Mouse (Mus musculus): ENCODE measurements around the gene Zbtb7b. TPM values are rescaled to one million over a fixed set of nuclear protein-coding genes. Genes with fewer than 3 reads are reported as not detected.

The Zbtb7b gene
- polyA plus RNA-seq, 1 experiment from 2014 or later, result 2.2 TPM

DNA sequence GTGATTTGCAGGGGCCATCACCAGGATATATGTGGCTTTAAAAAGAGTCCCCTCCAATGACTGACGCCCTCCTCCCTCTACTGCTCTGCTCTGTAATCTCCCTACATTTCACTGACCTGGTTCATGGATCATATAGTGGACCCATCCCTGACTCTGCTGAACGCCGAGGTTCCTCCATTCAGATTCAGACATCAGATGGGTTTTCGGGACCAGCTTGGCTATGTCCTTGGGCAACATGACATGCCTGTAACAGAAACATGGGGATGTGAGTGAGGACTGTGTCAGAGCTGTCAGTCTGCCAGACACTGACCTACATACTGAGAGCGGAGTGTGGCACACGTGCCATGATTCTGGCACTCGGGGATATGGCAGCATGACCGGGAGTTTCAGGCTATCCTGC is 21.6 kb upstream of the Zbtb7b start:
- H3K9me3 ChIP-seq (replicated peaks; ENCODE audit: control insufficient read depth, low read length), result no peaks in the 10 kb centered on the region
- H3K27me3 ChIP-seq (ENCODE audit: control insufficient read depth, insufficient read depth, low read length), result no peaks in the 10 kb centered on the region
- H3K9ac ChIP-seq (ENCODE audit: low read depth, low read length), result no peak overlapping the region
- peaks cover 8% of the 10 kb centered on the region for H3K4me1 ChIP-seq (ENCODE audit: control insufficient read depth, insufficient read depth, low read length)
- no peak overlapping the region for H3K27ac ChIP-seq (ENCODE audit: low read depth, low read length)
- ATAC-seq (replicated peaks; ENCODE audit: insufficient number of reproducible peaks, low FRiP score, low TSS enrichment), result no peak
- no peak overlapping the region for H3K4me2 ChIP-seq
- no peak overlapping the region for H3K4me3 ChIP-seq (ENCODE audit: low read depth, low read length)
- H3K36me3 ChIP-seq (ENCODE audit: control insufficient read depth, insufficient read depth, low read length), result peaks cover 20% of the 10 kb centered on the region
- 95% methylated on average over 8 of the region's 8 CpGs for WGBS (ENCODE audit: insufficient replicate concordance)

DNA sequence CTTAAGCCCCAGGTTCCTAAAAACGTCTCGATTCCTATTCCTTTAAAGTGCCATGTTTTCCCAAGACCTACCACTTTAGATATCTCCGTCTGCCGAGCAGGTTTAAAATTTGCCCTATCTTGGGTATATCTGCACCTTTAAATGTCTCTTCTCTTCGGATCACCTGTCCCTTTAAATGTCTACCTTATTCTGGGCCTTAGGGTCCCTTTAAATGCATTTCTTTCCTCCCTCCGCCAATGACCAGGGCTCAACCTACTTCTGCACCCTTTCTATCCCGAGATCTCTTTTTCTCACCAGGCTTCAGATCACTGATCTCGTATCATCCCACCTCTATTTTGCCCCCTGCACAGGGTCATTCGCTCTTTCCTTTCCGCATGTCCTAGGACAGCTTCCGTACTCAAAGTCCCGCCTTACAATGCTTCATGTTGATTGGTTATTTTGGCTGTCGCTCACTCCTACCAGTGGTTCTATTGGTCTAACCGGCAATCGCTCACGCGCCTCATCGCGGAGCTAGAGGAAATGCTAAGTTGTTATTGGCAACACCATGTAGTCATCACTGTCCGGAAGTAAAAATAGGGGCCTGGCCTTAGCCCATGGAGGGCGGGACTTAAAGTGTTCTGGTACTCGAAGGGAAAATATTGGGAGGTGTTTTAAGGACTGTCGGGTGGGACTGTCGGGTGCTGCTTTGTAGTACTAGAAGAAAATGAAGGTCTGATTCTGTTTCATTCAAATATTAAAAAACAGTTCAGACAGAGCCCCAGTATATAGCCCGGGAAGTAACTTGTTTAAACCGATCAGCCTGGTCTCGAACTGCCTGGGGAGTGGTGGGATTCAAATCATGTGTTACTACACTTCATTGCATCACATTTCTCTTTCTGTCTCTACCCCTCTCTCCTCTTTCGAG is 17.2 kb upstream of the Zbtb7b start, which contains the start of gene Flad1:
Flad1 (minus strand) TSS at position 381 of the 904 bp plus-strand sequence.
- Histone ChIP-seq H3K9me3 (replicated peaks; ENCODE audit: control insufficient read depth, low read length) (no peaks in the 10 kb centered on the region), H3K4me2 (peak within 1 kb of the TSS; percentile 67), H3K4me3 (ENCODE audit: low read depth, low read length) (peak within 1 kb of the TSS; percentile 67), H3K36me3 (ENCODE audit: control insufficient read depth, insufficient read depth, low read length) (peaks cover 22% of the 10 kb centered on the region), H3K27me3 (ENCODE audit: control insufficient read depth, insufficient read depth, low read length) (no peaks in the 10 kb centered on the region), H3K4me1 (ENCODE audit: control insufficient read depth, insufficient read depth, low read length) (peaks cover 6% of the 10 kb centered on the region), H3K27ac (ENCODE audit: low read depth, low read length) (peak within 1 kb of the TSS; percentile 6; the same call in 1 of the 2 replicates), H3K9ac (ENCODE audit: low read depth, low read length) (peak within 1 kb of the TSS; percentile 77)
- WGBS (ENCODE audit: insufficient replicate concordance), result 6% methylated on average over 28 of the region's 28 CpGs
- peak; percentile 98 for ATAC-seq (replicated peaks; ENCODE audit: insufficient number of reproducible peaks, low FRiP score, low TSS enrichment)

DNA sequence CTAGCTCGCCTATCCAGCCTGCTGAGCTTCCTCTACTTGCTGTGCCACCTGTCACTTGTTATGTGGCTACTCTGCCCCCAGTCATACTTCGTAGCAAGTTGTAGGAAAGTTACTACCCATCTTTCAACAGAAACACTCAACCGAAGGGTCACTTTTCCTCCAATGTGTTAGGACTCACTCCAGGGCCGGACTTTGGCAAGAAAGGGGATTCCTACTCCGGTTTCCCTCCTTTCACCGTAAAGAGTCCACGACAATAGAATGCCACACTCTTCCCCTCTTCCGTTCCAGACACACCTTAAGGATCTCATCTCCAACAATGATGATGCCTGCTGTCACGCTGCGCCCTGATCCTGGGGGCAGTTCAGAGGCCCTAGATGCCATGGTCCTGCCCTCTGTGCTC is 16.3 kb upstream of the Zbtb7b start:
- H3K4me3 ChIP-seq (ENCODE audit: low read depth, low read length), result peak overlapping the region; percentile 67
- peaks cover 17% of the 10 kb centered on the region for H3K36me3 ChIP-seq (ENCODE audit: control insufficient read depth, insufficient read depth, low read length)
- H3K27ac ChIP-seq (ENCODE audit: low read depth, low read length), result no peak overlapping the region
- H3K9me3 ChIP-seq (replicated peaks; ENCODE audit: control insufficient read depth, low read length), result no peaks in the 10 kb centered on the region
- H3K27me3 ChIP-seq (ENCODE audit: control insufficient read depth, insufficient read depth, low read length), result no peaks in the 10 kb centered on the region
- 79% methylated on average over 10 of the region's 10 CpGs for WGBS (ENCODE audit: insufficient replicate concordance)
- H3K4me1 ChIP-seq (ENCODE audit: control insufficient read depth, insufficient read depth, low read length), result peaks cover 6% of the 10 kb centered on the region
- peak overlapping the region; percentile 67 for H3K4me2 ChIP-seq
- peak overlapping the region; percentile 77 for H3K9ac ChIP-seq (ENCODE audit: low read depth, low read length)
- ATAC-seq (replicated peaks; ENCODE audit: insufficient number of reproducible peaks, low FRiP score, low TSS enrichment), result no peak

DNA sequence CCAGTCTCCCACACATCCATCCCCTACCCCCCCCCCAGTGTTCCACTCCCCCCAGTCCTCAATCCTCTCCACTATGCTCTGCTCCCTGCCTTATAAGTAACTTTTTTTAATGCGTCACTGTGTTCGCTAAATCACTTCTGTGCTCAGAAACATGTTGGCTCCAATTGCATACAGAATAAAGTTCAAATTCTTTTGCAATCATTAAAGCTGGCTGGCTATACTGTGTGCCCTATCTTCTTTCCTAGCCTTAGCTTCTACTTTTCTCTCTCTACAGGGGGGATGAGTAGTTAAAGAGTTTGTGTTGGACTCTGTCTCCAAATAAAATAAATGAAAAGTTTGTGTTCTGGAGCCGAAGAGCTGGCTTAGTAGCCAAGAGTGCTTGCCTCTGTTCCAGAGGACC is 15.1 kb upstream of the Zbtb7b start:
- no peak overlapping the region for H3K9ac ChIP-seq (ENCODE audit: low read depth, low read length)
- peaks cover 9% of the 10 kb centered on the region for H3K36me3 ChIP-seq (ENCODE audit: control insufficient read depth, insufficient read depth, low read length)
- no peak for ATAC-seq (replicated peaks; ENCODE audit: insufficient number of reproducible peaks, low FRiP score, low TSS enrichment)
- H3K4me3 ChIP-seq (ENCODE audit: low read depth, low read length), result no peak overlapping the region
- no peak overlapping the region for H3K4me2 ChIP-seq
- H3K4me1 ChIP-seq (ENCODE audit: control insufficient read depth, insufficient read depth, low read length), result peaks cover 6% of the 10 kb centered on the region
- no peaks in the 10 kb centered on the region for H3K9me3 ChIP-seq (replicated peaks; ENCODE audit: control insufficient read depth, low read length)
- no peak overlapping the region for H3K27ac ChIP-seq (ENCODE audit: low read depth, low read length)
- no peaks in the 10 kb centered on the region for H3K27me3 ChIP-seq (ENCODE audit: control insufficient read depth, insufficient read depth, low read length)
- WGBS (ENCODE audit: insufficient replicate concordance), result 87% methylated on average over 3 of the region's 3 CpGs

DNA sequence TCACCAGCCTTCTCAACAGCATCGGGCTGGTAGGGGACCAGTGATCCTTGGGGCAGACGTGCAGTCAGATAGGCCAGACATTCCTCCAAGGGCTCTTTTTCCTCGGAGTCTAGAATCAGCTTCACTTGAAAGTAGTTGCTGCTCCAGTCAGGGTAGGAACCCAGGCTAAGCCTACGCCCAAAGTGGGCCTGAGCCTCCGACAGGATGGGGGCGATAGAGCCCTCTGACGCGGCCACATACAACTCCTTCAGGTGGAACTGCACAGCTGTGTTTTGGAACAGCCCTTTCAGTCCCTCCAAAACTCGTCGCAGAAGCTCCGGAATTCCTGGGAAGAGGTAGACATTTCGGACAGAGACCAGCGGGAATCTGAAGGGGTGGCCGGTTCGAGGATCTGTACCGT is 13.9 kb upstream of the Zbtb7b start:
- Histone ChIP-seq H3K9me3 (replicated peaks; ENCODE audit: control insufficient read depth, low read length) (no peaks in the 10 kb centered on the region), H3K4me2 (peak overlapping the region; percentile 16; the same call in 1 of the 2 replicates), H3K27ac (ENCODE audit: low read depth, low read length) (no peak overlapping the region), H3K4me3 (ENCODE audit: low read depth, low read length) (no peak overlapping the region), H3K9ac (ENCODE audit: low read depth, low read length) (no peak overlapping the region), H3K27me3 (ENCODE audit: control insufficient read depth, insufficient read depth, low read length) (no peaks in the 10 kb centered on the region), H3K36me3 (ENCODE audit: control insufficient read depth, insufficient read depth, low read length) (peaks cover 7% of the 10 kb centered on the region), H3K4me1 (ENCODE audit: control insufficient read depth, insufficient read depth, low read length) (peaks cover 6% of the 10 kb centered on the region)
- no peak for ATAC-seq (replicated peaks; ENCODE audit: insufficient number of reproducible peaks, low FRiP score, low TSS enrichment)
- 57% methylated on average over 16 of the region's 16 CpGs for WGBS (ENCODE audit: insufficient replicate concordance)

DNA sequence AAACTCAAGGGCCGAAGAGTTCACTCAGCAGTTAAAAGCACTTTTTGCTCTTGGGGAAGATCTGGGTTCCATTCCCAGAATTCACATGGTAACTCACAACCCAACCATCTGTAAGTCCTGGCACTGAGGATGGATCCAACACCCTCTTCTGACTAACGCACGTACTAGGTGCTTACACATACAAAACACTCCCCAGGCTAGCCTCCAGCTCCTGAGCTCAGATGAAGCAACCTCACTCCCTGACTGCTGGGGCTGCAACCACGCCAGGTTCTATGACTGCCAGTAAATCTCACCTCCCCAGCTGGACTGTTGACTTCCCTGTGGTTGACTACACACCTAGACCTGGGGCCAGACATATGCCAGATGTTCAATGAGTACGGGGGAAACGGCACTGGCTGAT is 12.3 kb upstream of the Zbtb7b start:
- H3K9me3 ChIP-seq (replicated peaks; ENCODE audit: control insufficient read depth, low read length), result no peaks in the 10 kb centered on the region
- no peak overlapping the region for H3K4me3 ChIP-seq (ENCODE audit: low read depth, low read length)
- WGBS (ENCODE audit: insufficient replicate concordance), result 87% methylated on average over 6 of the region's 6 CpGs
- H3K27ac ChIP-seq (ENCODE audit: low read depth, low read length), result no peak overlapping the region
- peaks cover 6% of the 10 kb centered on the region for H3K4me1 ChIP-seq (ENCODE audit: control insufficient read depth, insufficient read depth, low read length)
- H3K4me2 ChIP-seq, result no peak overlapping the region
- ATAC-seq (replicated peaks; ENCODE audit: insufficient number of reproducible peaks, low FRiP score, low TSS enrichment), result no peak
- H3K9ac ChIP-seq (ENCODE audit: low read depth, low read length), result no peak overlapping the region
- peaks cover 10% of the 10 kb centered on the region for H3K36me3 ChIP-seq (ENCODE audit: control insufficient read depth, insufficient read depth, low read length)
- H3K27me3 ChIP-seq (ENCODE audit: control insufficient read depth, insufficient read depth, low read length), result no peaks in the 10 kb centered on the region

DNA sequence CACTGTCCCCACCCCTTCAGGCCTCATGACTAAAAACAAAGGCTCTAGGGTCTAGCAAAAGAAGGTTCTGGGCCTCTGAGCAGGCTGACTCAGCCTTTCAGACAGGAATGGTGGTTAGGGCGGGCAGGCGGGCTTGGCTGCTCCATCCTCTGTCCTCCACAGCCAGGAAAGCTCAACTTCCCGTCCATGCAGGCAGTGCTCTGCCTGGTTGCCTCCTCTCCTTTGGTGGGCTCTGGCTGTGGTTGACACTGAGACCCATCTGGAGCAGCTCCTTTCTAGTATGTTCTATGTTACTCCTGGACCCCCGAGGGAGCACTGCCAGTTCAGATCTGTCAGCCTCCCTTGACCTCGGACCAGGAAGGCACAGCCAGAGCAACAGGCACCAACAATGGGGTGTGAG is 8.1 kb upstream of the Zbtb7b start, which contains the start of gene Lenep:
Lenep (minus strand) TSS at position 101 of the 400 bp plus-strand sequence.
- Histone ChIP-seq H3K4me3 (ENCODE audit: low read depth, low read length) (no peak within 1 kb of the TSS), H3K4me2 (no peak within 1 kb of the TSS), H3K36me3 (ENCODE audit: control insufficient read depth, insufficient read depth, low read length) (peaks cover 12% of the 10 kb centered on the region)

DNA sequence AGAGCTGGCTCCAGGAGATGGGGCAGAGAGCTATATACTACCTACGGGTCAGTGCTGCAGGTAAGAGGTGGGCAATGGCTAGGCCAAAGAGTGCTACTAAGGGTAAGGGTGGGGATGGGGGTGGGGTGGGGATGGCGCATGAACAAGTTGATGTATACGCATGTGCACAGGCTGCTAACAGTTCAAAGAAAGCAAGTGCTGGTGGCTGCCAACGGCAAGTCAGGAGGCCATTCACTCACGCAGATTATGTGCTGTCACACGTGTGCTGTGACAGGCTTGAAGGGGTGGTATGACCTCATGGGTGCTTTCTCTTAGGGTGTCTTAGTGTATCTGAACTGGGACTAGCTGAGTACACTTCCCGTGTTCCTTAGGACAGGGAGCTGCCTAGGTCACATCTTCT is 6.8 kb upstream of the Zbtb7b start:
- Histone ChIP-seq H3K36me3 (ENCODE audit: control insufficient read depth, insufficient read depth, low read length) (peaks cover 10% of the 10 kb centered on the region), H3K9ac (ENCODE audit: low read depth, low read length) (no peak overlapping the region), H3K27me3 (ENCODE audit: control insufficient read depth, insufficient read depth, low read length) (no peaks in the 10 kb centered on the region), H3K4me3 (ENCODE audit: low read depth, low read length) (no peak overlapping the region), H3K9me3 (replicated peaks; ENCODE audit: control insufficient read depth, low read length) (no peaks in the 10 kb centered on the region), H3K4me2 (no peak overlapping the region), H3K27ac (ENCODE audit: low read depth, low read length) (no peak overlapping the region), H3K4me1 (ENCODE audit: control insufficient read depth, insufficient read depth, low read length) (peaks cover 4% of the 10 kb centered on the region; the same call in 1 of the 2 replicates)
- no peak for ATAC-seq (replicated peaks; ENCODE audit: insufficient number of reproducible peaks, low FRiP score, low TSS enrichment)
- 84% methylated on average over 7 of the region's 7 CpGs for WGBS (ENCODE audit: insufficient replicate concordance)

More for the DNA sequence above, 8.1 kb upstream of the Zbtb7b start, which contains the start of gene Lenep:
- Histone ChIP-seq H3K9me3 (replicated peaks; ENCODE audit: control insufficient read depth, low read length) (no peaks in the 10 kb centered on the region), H3K27ac (ENCODE audit: low read depth, low read length) (no peak within 1 kb of the TSS), H3K4me1 (ENCODE audit: control insufficient read depth, insufficient read depth, low read length) (no peaks in the 10 kb centered on the region), H3K27me3 (ENCODE audit: control insufficient read depth, insufficient read depth, low read length) (no peaks in the 10 kb centered on the region), H3K9ac (ENCODE audit: low read depth, low read length) (no peak within 1 kb of the TSS)
- ATAC-seq (replicated peaks; ENCODE audit: insufficient number of reproducible peaks, low FRiP score, low TSS enrichment), result no peak
- 75% methylated on average over 5 of the region's 5 CpGs for WGBS (ENCODE audit: insufficient replicate concordance)

All from heart, embryonic 11.5 days (tissue).